Comparison of ENCODE assay signal across 12 mouse cellular contexts in genomic region chr9:59958115-59958514, GRCm38 (mm10). TPM values are rescaled to one million over a fixed set of nuclear protein-coding genes. Genes with fewer than 3 reads are reported as not detected.
"Had no signal": no experiment of that assay in that cellular context is flagged by ENCODE, and none has a peak within 500 bp of the region (broad histone marks: within the 10 kb centered on the region; RNA-seq: fewer than 3 reads in every experiment).

No protein-coding gene starts in this region.

RNA-seq across cellular contexts. Expression of gene Nr2e3, which starts 2.3 kb away (rescaled TPM):
- polyA plus RNA-seq: cerebellum, adult 2 months; cortical plate, adult 2 months; erythroblast, embryonic 14.5 days; forebrain, embryonic 10.5 days; forebrain, embryonic 11.5 days; forebrain, embryonic 13.5 days; forebrain, embryonic 14.5 days; forebrain, embryonic 15.5 days; forebrain, embryonic 16.5 days; forebrain, postnatal 0 days; frontal cortex, adult 2 months; gonadal fat pad, adult 2 months had no signal
